Mouse (Mus musculus): ENCODE measurements at regions not wholly inside any gene's neighbourhood (a gene's known extent, or its start where the extent isn't known, plus 50 kb on each side); places are given as distances from the start of the nearest gene placed in this dataset.

DNA sequence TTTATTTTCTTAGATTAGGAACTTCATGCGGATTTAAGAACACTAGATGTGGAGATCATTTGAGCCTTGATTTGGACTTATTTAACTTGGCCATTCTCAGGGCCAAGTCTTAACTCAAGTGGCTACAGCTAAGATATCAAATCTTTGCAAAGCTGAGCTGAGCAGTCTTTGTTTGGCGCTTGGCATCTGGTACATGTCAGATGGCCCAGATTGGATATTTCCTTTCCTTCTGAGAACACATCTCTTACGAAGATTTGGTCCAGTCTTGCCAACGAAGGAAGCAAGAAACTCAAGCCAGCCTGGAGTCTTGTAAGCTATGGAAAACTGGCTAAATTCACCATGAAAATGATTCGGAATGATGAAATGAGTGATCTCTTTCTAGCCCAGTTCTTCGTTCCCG, 59.1 kb upstream of the Cdc42ep3 start:
- H3K27ac ChIP-seq (ENCODE audit: low read depth, low read length), result no peak overlapping the region
- H3K9ac ChIP-seq (replicated peaks; ENCODE audit: low read depth, low read length), result no peak overlapping the region
- no peaks in the 10 kb centered on the region for H3K4me1 ChIP-seq (ENCODE audit: control insufficient read depth, insufficient read depth, low read length)
- no peaks in the 10 kb centered on the region for H3K36me3 ChIP-seq (ENCODE audit: control insufficient read depth, insufficient read depth, low read length)
- no peak overlapping the region for H3K4me2 ChIP-seq (ENCODE audit: low read depth, low read length)
- H3K4me3 ChIP-seq (ENCODE audit: low read depth, low read length), result no peak overlapping the region
- no peak for ATAC-seq (ENCODE audit: low read depth)
- no peaks in the 10 kb centered on the region for H3K27me3 ChIP-seq (ENCODE audit: control insufficient read depth, insufficient read depth, low read length)
- WGBS, result 94% methylated on average over 7 of the region's 7 CpGs
- H3K9me3 ChIP-seq (ENCODE audit: control insufficient read depth, low read length), result no peaks in the 10 kb centered on the region

GRCm38 (mm10) chr17:79417953-79418352, 63.1 kb upstream of the Cdc42ep3 start:
- no peak overlapping the region for H3K4me2 ChIP-seq (ENCODE audit: low read depth, low read length)
- no peak overlapping the region for H3K4me3 ChIP-seq (ENCODE audit: low read depth, low read length)
- no peak overlapping the region for H3K27ac ChIP-seq (ENCODE audit: low read depth, low read length)
- 93% methylated on average over 1 of the region's 1 CpGs for WGBS
- no peaks in the 10 kb centered on the region for H3K27me3 ChIP-seq (ENCODE audit: control insufficient read depth, insufficient read depth, low read length)
- H3K9me3 ChIP-seq (ENCODE audit: control insufficient read depth, low read length), result no peaks in the 10 kb centered on the region
- no peaks in the 10 kb centered on the region for H3K4me1 ChIP-seq (ENCODE audit: control insufficient read depth, insufficient read depth, low read length)
- H3K9ac ChIP-seq (replicated peaks; ENCODE audit: low read depth, low read length), result no peak overlapping the region
- ATAC-seq (ENCODE audit: low read depth), result no peak
- no peaks in the 10 kb centered on the region for H3K36me3 ChIP-seq (ENCODE audit: control insufficient read depth, insufficient read depth, low read length)

DNA sequence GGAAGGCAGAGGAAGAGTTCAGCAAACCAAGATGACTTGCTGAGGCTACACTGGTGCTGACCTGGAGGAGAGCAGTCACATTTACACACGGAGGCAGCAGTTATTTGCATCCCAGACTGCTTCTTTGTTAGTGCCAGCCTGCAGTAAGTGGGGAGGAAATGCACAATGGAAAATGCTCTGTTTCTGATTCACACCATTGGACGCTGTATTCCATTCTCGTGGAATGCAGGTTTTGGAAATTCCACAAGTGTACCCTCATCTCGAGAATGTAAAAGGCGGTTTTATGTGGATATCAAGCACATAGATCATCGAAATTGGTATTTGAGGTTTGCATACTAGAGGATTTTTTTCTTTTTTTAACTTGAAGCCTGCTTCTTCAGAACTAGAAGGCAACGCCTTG, 66.7 kb upstream of the Cdc42ep3 start:
- H3K27me3 ChIP-seq (ENCODE audit: control insufficient read depth, insufficient read depth, low read length), result no peaks in the 10 kb centered on the region
- no peaks in the 10 kb centered on the region for H3K36me3 ChIP-seq (ENCODE audit: control insufficient read depth, insufficient read depth, low read length)
- no peaks in the 10 kb centered on the region for H3K9me3 ChIP-seq (ENCODE audit: control insufficient read depth, low read length)
- H3K4me1 ChIP-seq (ENCODE audit: control insufficient read depth, insufficient read depth, low read length), result no peaks in the 10 kb centered on the region
- no peak overlapping the region for H3K27ac ChIP-seq (ENCODE audit: low read depth, low read length)
- no peak overlapping the region for H3K9ac ChIP-seq (replicated peaks; ENCODE audit: low read depth, low read length)
- no peak overlapping the region for H3K4me2 ChIP-seq (ENCODE audit: low read depth, low read length)
- WGBS, result 76% methylated on average over 7 of the region's 7 CpGs
- no peak overlapping the region for H3K4me3 ChIP-seq (ENCODE audit: low read depth, low read length)
- ATAC-seq (ENCODE audit: low read depth), result no peak

- Histone ChIP-seq H3K4me1 (ENCODE audit: control insufficient read depth, insufficient read depth, low read length) (no peaks in the 10 kb centered on the region), H3K36me3 (ENCODE audit: control insufficient read depth, insufficient read depth, low read length) (no peaks in the 10 kb centered on the region), H3K27ac (ENCODE audit: low read depth, low read length) (no peak overlapping the region), H3K9ac (replicated peaks; ENCODE audit: low read depth, low read length) (no peak overlapping the region), H3K27me3 (ENCODE audit: control insufficient read depth, insufficient read depth, low read length) (no peaks in the 10 kb centered on the region), H3K4me2 (ENCODE audit: low read depth, low read length) (no peak overlapping the region), H3K9me3 (ENCODE audit: control insufficient read depth, low read length) (no peaks in the 10 kb centered on the region), H3K4me3 (ENCODE audit: low read depth, low read length) (no peak overlapping the region)
- no peak for ATAC-seq (ENCODE audit: low read depth)
Observed at GRCm38 (mm10) chr17:79439182-79439581, 84.3 kb upstream of the Cdc42ep3 start.

GRCm38 (mm10) chr17:79442507-79443115, 87.7 kb upstream of the Cdc42ep3 start:
- no peak for ATAC-seq (ENCODE audit: low read depth)
- WGBS, result 87% methylated on average over 3 of the region's 3 CpGs
- H3K4me3 ChIP-seq (ENCODE audit: low read depth, low read length), result no peak overlapping the region
- H3K4me1 ChIP-seq (ENCODE audit: control insufficient read depth, insufficient read depth, low read length), result no peaks in the 10 kb centered on the region
- H3K36me3 ChIP-seq (ENCODE audit: control insufficient read depth, insufficient read depth, low read length), result no peaks in the 10 kb centered on the region
- no peak overlapping the region for H3K4me2 ChIP-seq (ENCODE audit: low read depth, low read length)
- no peaks in the 10 kb centered on the region for H3K27me3 ChIP-seq (ENCODE audit: control insufficient read depth, insufficient read depth, low read length)
- H3K9ac ChIP-seq (replicated peaks; ENCODE audit: low read depth, low read length), result no peak overlapping the region
- H3K9me3 ChIP-seq (ENCODE audit: control insufficient read depth, low read length), result no peaks in the 10 kb centered on the region
- H3K27ac ChIP-seq (ENCODE audit: low read depth, low read length), result no peak overlapping the region

DNA sequence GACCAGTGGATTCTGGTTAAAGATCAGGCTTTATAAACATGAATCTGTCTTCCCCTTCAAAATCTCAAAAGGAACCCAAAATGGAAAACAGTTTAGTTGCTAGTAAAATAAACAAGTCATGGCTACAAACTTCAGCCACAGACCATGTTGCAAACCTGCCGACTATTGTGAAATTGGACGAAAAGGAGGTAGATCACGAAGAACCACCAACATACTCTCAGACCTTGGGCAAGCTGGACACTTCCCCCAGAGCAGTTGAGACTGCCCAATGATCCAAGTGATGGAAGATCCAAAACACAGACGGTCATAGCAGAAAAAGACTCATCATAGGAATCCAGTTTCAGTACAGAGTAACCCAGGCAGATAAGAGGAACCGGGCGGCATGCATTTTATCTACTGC, 92.3 kb upstream of the Cdc42ep3 start:
- no peak for ATAC-seq (ENCODE audit: low read depth)
- no peaks in the 10 kb centered on the region for H3K36me3 ChIP-seq (ENCODE audit: control insufficient read depth, insufficient read depth, low read length)
- no peak overlapping the region for H3K4me3 ChIP-seq (ENCODE audit: low read depth, low read length)
- H3K4me2 ChIP-seq (ENCODE audit: low read depth, low read length), result no peak overlapping the region
- H3K9ac ChIP-seq (replicated peaks; ENCODE audit: low read depth, low read length), result no peak overlapping the region
- H3K27me3 ChIP-seq (ENCODE audit: control insufficient read depth, insufficient read depth, low read length), result no peaks in the 10 kb centered on the region
- H3K4me1 ChIP-seq (ENCODE audit: control insufficient read depth, insufficient read depth, low read length), result no peaks in the 10 kb centered on the region
- WGBS, result 89% methylated on average over 6 of the region's 6 CpGs
- H3K9me3 ChIP-seq (ENCODE audit: control insufficient read depth, low read length), result no peaks in the 10 kb centered on the region
- no peak overlapping the region for H3K27ac ChIP-seq (ENCODE audit: low read depth, low read length)

DNA sequence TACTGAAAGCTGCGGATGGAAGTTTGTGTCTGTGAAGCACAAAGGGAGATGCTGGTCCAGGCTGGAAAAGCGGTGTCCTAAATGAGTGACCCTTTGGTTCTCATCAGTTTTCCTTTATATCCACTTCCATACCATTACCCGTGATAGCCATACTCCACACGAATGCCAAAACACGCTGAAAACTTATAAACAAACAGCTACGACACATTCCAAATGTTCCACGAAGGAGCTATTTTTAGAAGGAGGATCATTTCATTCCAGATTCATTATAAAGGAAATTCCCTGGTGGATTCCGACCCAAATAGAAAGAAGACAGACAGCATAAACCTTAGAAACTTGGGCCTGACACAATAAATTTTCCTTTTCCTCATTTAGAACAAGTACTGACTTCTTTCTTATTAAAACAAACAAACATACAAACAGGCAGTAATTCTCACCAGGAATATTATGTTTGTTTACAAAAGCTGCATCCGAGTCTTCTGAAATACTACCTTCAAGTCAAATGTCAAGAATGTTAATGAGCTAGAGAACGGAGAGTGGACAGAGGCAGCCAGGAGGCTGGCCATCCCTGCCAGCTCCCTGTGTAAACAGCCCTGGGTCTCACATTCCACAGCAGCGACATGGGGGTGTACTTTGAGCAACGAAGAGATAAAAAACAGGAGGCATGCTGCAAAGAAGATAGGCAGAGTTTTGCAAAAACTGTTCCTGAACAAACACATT, 96.4 kb upstream of the Cdc42ep3 start:
- ATAC-seq (ENCODE audit: low read depth), result no peak
- WGBS, result 32% methylated on average over 12 of the region's 12 CpGs
- H3K4me1 ChIP-seq (ENCODE audit: control insufficient read depth, insufficient read depth, low read length), result no peaks in the 10 kb centered on the region
- H3K4me2 ChIP-seq (ENCODE audit: low read depth, low read length), result no peak overlapping the region
- no peaks in the 10 kb centered on the region for H3K27me3 ChIP-seq (ENCODE audit: control insufficient read depth, insufficient read depth, low read length)
- H3K36me3 ChIP-seq (ENCODE audit: control insufficient read depth, insufficient read depth, low read length), result no peaks in the 10 kb centered on the region
- no peak overlapping the region for H3K9ac ChIP-seq (replicated peaks; ENCODE audit: low read depth, low read length)
- no peak overlapping the region for H3K4me3 ChIP-seq (ENCODE audit: low read depth, low read length)
- no peaks in the 10 kb centered on the region for H3K9me3 ChIP-seq (ENCODE audit: control insufficient read depth, low read length)
- H3K27ac ChIP-seq (ENCODE audit: low read depth, low read length), result no peak overlapping the region

DNA sequence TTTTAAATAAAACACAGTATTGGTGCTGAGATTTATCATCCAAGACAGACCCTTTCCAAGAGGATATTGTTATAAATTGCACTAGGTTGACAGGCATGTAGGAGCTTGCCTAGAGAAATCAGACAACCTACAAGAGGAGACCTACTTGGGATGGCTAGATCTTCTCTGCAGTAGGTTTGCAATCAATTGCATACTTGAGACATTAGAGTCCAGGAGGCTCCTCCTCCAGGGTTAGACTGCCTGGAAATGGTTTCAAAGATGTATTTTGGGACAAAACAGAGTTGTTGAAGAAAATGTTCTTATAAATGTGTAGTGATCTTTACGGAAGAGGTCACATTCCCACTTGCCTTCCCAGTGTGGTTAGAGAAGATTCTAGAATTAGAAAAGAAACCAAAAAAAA, 98.9 kb upstream of the Cdc42ep3 start:
- no peak for ATAC-seq (ENCODE audit: low read depth)
- Histone ChIP-seq H3K4me3 (ENCODE audit: low read depth, low read length) (no peak overlapping the region), H3K4me1 (ENCODE audit: control insufficient read depth, insufficient read depth, low read length) (no peaks in the 10 kb centered on the region), H3K36me3 (ENCODE audit: control insufficient read depth, insufficient read depth, low read length) (no peaks in the 10 kb centered on the region), H3K4me2 (ENCODE audit: low read depth, low read length) (no peak overlapping the region), H3K9me3 (ENCODE audit: control insufficient read depth, low read length) (no peaks in the 10 kb centered on the region), H3K9ac (replicated peaks; ENCODE audit: low read depth, low read length) (no peak overlapping the region), H3K27ac (ENCODE audit: low read depth, low read length) (no peak overlapping the region), H3K27me3 (ENCODE audit: control insufficient read depth, insufficient read depth, low read length) (no peaks in the 10 kb centered on the region)
- 88% methylated on average over 1 of the region's 1 CpGs for WGBS

DNA sequence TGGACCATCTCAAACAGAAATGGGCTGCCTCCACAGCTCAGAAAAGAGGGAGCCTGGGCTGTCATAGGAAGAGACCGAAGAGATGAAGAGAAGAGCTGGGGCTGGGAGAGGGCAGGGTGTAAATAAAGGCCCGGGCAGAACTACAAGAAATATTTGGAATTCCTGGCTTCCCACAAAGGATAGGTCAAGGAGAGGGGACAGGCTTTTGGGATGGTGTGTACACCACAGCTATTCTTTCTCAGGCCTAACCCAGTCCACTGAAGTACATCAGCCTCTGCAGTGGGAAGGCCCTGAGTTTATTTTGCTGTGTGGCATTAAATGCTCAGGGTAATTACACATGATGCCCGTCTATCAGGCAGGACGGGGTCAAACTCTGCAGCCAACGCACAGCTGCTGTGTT, 99.6 kb upstream of the Cdc42ep3 start:
- H3K36me3 ChIP-seq (ENCODE audit: control insufficient read depth, insufficient read depth, low read length), result no peaks in the 10 kb centered on the region
- H3K27ac ChIP-seq (ENCODE audit: low read depth, low read length), result no peak overlapping the region
- no peaks in the 10 kb centered on the region for H3K9me3 ChIP-seq (ENCODE audit: control insufficient read depth, low read length)
- ATAC-seq (ENCODE audit: low read depth), result no peak
- no peaks in the 10 kb centered on the region for H3K4me1 ChIP-seq (ENCODE audit: control insufficient read depth, insufficient read depth, low read length)
- no peak overlapping the region for H3K4me3 ChIP-seq (ENCODE audit: low read depth, low read length)
- WGBS, result 45% methylated on average over 5 of the region's 5 CpGs
- H3K4me2 ChIP-seq (ENCODE audit: low read depth, low read length), result no peak overlapping the region
- H3K27me3 ChIP-seq (ENCODE audit: control insufficient read depth, insufficient read depth, low read length), result no peaks in the 10 kb centered on the region
- H3K9ac ChIP-seq (replicated peaks; ENCODE audit: low read depth, low read length), result no peak overlapping the region

Measured in neural tube, embryonic 14.5 days (tissue).